Mouse (Mus musculus) cerebellum, postnatal 4 days (tissue): ENCODE measurements around the gene Mettl17.
"Not testable (repeated sequence)": the region's sequence is repeated elsewhere in the genome, so short reads cannot be mapped to it uniquely, and the experiment has no call there.

ENCODE experiments used
- DNase-seq, 2 experiments: peaks; one replicate each; pipeline ENCODE4 v3.0.0; 2022; ENCODE audit warnings: low spot score in 2 of 2, mixed read lengths in 1 of 2

Gene Mettl17

DNA sequence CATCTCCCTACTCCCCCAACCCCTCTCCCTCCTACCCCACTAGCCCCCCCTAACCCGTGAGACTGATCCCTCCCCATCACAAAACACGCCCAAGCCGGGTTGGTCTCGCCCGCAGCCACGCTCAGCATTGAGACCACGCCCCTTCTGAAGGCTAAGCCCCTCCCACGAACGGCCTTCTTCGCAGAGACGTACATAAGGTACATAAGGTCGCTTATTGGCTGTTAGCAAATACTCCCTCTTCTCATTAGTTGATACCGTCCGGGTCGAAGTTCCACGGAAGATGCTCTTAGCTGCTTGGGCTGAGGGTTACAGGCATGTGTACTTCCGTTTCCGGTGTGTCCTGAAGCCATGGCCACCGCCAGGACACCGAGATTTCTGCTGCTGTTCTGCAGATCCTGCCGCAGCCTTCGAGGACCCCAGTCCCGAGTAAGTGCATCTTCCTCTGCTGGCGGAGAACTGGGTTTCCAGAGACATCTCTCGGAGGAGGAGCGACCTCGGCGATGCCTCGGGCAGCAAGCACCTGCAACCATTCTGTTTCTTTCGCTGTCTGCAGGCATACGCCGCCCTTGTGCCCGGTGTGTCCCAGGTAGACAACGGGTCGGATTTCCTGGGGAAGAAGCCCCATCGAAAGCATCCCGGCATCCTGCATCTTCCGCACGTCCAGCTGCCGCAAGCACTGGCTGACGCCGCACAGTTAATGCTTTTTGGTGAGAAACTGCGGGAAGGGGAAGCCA lies at the start of gene Mettl17:
Gene Mettl17 (plus strand): TSS at position 245 of the 734 bp plus-strand sequence.
- DNase-seq = peak; percentile 75 to 92

DNA sequence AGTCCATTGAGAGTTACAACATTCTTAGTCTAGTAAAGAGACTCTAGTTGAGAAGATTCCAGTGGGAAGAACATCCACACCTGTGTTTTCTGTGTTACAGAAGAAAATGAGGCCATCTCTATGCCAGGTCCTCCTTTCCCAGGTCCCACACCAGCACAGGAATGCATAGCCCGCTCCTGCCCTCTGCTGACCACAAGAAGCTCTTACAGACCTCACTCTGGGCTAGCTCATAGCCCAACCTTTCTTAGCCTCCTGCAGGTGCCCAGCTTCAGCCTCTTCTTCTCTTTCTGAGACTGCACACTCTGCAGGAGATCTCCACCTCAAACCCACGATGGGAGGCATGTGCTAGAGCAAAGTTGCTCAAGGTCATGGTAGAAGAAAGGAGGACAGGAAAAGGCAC lies 46.2 kb upstream of the Mettl17 start:
- DNase-seq = not testable (repeated sequence)

DNA sequence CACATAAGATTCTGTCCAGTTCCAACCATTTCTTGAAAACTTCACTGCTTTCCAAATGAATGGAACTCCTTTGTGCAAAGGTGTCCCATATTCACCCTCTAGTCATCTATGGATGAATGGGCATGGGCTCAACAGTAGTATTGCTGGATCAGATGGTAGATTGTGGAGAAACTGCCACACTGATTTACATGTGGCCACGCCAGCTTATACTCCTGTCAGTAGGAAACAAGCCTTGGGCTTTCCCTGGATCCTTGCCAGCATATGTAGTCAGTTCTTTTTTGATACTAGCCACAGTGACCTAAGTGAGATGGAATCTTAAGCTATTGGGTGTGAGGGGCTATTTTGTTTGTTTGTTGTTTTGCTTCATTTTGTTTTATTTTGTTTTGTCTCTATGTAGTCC lies 42.4 kb upstream of the Mettl17 start:
- no peak for DNase-seq

DNA sequence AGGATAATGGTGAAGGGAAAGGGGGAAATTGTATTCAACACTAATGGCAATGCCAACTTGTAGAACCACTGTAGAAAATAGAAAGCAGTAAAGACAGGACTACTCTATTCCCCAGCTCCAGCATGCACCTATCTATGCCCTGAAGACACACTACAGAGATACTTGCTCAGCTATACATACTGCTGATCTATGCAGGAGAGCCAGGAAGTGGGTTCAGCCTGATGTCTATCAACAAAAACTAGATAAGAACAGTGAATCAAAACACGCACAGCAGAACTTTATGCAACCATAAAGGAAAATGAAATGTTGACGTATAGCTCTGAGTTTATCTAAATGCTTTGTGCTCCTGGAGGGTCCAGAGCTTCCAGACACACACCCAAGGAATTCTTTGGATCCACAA lies 41.9 kb upstream of the Mettl17 start:
- no peak for DNase-seq

DNA sequence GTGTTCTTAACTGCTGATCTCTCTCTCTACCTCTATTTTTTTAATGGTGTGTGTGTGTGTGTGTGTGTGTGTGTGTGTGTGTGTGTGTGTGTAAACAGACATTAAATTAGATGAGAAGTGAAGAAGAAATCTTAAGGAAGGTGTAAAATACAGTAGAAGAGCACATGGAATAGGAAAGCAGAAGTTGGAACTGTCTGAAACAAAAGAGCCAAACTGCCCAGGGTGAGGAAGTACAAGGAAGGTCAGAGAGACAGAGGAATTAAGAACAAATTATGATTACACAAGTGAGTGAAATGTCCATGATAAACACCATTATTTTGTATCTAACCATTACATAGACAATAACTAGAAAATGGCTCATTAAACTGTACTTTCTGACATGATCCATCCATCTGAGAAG lies 40.8 kb upstream of the Mettl17 start:
- no peak for DNase-seq

DNA sequence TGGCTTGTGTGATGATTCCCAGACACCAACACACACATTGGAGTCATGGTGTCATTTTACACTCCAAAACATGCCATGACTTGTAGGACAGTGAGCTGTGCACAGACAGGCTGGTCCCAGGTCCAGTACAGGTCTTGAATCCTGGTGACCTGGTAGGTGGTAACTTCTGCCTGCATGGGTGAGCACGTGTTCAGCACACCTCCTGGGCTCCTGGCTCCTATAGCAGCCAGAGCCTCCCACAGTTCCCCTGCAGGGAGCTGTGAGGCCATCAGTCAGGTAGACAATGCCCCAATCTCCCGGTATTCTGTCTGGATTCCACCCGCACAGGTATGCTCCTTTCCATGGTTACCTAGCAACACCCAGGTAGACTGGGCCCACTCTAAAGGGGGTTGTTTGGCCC lies 38.1 kb upstream of the Mettl17 start:
- DNase-seq = no peak

DNA sequence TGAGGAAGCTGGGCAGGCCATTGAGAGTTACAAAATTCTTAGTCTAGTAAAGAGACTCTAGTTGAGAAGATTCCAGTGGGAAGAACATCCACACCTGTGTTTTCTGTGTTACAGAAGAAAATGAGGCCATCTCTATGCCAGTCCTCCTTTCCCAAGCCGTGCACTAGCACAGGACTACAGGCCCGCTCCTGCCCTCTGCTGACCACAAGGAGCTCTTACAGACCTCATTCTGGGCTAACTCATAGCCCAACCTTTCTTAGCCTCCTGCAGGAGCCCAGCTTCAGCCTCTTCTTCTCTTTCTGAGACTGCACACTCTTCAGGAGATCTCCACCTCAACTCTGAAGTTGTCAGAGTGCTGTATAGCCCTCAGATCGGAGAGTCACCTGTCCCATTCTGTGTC lies 33.6 kb upstream of the Mettl17 start:
- not testable (repeated sequence) for DNase-seq

DNA sequence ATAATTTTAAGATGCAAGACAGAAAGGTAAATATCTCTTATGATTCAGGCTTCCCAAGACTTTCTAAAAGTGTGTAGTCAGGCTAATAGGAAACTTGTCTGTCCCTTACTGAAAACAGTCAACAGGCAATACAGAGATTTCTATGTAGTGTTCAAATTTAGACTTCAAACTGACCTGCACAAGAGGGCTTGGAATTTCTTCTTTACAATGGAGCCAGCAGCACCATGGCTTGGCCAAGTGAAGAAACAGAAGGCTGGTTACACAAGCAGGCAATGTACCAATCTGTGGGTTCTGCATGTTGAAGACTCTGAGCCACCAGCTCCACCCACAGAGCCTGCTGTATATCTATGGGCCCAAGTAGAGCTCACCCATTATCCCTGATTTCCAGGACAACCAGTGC lies 31.2 kb upstream of the Mettl17 start, which contains the start of gene Ear6:
Gene Ear6 (plus strand): TSS at position 301 of the 400 bp plus-strand sequence.
- no peak for DNase-seq

DNA sequence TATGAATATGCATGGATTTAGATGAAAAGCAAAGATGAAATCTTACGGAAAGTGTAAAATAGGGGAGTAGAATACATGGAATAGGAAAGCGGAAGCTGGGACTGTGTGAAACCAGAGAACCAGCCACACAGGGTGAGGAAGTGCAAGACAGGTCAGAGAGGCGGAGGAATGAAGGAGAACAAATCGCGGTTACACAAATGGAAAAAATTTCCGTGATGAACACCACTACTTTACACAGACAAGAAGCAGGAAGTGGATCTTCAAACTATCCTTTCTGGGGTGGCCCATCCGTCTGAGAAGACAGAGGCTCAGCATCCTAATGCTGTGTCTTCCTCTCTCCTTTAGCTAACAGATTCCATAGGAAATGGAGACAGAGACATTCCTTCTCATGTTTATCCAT lies 29.4 kb upstream of the Mettl17 start:
- DNase-seq = not testable (repeated sequence)

DNA sequence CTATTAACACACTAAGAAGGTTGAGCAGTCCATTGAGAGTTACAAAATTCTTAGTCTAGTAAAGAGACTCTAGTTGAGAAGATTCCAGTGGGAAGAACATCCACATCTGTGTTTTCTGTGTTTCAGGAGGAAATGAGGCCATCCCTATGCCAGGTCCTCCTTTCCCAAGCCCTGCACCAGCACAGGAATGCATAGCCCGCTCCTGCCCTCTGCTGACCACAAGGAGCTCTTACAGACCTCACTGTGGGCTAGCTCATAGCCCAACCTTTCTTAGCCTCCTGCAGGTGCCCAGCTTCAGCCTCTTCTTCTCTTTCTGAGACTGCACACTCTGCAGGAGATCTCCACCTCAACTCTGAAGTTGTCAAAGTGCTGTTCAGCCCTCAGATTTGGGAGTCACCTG lies 21.0 kb upstream of the Mettl17 start:
- peak in 1 of 2 experiments; percentile 6 for DNase-seq

DNA sequence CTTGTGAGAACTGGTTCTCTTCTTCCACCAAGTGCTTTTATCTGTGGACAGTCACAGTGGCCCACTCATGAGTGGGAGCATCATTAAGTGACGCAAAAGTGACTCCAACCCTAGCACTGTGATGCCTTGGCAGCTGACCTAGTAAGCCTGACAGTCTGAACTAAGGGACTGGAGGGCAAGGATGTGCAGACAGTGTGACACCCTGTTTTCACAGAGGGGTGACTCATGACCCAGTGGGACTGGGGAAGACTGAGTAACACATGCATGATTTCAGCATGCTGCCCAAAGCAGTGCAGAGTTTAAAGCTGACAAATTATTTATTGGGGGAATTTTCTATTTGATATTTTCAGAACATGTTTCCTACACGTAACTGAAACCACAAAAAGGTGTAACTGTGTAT lies 13.9 kb upstream of the Mettl17 start:
- DNase-seq = no peak

DNA sequence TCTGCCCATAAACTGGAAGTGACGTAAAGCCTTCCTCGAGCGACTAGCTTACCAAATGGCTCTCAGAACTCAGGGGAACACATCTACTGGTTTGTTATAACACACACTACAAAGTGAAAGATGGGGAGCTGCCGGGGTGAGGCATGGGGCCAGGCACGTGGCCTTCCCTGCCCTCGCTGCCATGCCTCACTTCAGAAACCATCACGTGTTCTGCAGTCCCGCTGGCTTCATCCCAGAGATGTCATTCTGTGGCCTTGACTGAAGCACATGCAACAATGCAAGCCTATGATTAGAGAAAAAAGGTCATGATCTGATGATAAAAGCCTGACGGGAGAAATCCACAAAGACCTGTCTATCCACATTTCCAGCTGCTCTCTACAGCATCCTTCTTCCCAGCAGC lies 12.9 kb upstream of the Mettl17 start:
- no peak for DNase-seq

DNA sequence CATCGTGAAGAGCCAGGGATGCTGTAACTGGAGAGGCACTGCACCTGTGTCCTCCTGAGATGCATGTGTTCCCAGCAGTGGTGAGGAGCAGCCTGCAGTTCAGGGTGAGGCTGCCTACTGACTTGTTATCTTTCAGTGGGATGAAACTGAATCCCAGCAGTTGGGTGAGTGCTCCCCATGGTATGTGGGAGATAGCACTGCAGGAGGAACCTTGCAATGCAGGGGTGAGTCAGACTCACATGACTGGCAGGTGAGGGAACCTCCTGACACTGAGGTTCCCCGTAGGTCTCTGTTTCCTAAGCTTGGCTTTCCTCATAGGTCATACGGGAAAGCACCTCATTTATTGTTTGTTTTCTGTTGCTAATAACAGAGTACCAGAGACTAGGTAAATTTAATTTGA lies 7.1 kb upstream of the Mettl17 start:
- DNase-seq = no peak

DNA sequence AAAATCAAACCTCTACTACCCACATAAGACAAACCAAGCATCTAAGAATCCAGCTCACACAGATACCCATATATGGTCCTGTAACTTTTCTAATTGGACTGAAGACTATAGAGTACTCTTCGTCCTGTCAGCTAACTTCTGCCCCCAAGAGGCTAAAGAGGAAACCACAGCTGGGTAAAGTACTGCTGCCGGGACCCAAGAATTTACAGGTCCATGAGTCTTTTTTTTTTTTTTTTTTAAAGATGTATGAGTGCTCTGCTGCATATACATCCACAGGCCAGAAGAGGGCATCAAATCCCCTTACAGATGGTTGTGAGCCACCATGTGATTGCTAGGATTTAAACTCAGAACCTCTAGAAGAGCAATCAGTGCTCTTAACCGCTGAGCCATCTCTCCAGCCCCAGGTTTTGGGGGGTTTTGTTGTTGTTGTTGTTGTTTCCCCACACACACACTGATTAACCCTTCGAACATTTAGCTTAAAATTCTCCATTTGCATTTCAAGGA lies 1.1 kb upstream of the Mettl17 start:
- DNase-seq = peak; percentile 40 to 76

DNA sequence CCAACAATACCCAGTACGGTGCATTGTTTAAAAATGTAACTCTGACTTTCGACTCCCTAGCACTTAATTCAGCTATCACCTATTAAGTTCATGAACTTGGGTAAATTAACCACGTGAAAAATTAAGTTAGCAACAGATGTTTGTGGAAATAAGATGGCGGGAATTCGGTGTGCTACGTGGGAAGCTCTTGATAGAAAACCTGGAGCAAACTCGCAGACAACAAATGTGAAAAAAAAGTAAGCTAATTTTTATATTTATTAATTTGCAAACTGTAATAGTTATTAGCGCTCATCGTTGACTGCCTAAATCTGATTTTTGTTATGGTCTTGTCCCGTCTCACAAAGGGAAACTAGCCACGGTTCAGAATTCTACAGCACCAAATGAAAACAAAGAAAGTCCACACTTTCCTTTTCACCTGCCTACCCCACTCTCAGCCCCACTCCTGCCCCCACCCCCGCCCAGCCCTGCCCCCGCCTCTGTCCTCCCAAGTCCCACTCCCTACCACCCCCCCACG lies 554 bp upstream of the Mettl17 start:
- DNase-seq = no peak

DNA sequence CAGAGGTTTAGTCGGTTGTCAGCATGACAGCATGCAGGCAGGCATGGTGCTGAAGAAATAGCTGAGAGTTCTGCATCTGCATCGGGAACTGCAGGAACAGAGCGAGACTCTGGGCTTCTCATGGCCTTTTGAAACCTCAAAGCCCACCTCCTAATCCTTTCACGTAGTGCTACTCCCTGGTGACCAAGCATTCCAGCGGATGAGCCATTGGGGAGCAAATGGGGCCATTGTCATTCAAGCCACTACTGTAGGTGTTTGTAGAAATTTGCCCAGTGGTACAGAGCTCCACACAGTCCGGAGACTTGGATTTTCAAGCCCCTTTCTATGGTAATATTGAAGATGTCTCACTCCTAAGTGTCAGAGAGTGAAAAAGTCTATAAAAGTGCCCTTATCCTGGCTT lies 1.4 kb downstream of the Mettl17 start:
- no peak for DNase-seq

DNA sequence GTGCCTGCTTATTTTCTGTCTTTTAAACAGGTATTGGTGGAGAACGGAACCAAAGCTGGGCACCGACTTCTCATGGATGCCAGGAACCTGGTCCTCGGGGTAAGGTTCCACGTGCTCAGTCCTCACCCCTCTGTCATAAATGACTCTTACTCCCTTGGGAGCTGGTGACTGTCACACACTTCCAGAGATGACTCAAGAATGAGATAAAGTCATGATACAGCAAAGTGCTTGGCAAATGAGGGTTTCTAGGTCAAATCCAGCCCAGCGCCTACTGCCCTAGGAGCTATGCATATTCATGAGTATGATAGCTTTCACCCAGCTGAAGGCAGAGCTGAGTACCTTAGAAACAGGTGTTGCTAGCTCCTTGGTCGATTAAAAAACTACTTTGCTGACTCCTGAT lies 5.2 kb downstream of the Mettl17 start:
- no peak for DNase-seq

DNA sequence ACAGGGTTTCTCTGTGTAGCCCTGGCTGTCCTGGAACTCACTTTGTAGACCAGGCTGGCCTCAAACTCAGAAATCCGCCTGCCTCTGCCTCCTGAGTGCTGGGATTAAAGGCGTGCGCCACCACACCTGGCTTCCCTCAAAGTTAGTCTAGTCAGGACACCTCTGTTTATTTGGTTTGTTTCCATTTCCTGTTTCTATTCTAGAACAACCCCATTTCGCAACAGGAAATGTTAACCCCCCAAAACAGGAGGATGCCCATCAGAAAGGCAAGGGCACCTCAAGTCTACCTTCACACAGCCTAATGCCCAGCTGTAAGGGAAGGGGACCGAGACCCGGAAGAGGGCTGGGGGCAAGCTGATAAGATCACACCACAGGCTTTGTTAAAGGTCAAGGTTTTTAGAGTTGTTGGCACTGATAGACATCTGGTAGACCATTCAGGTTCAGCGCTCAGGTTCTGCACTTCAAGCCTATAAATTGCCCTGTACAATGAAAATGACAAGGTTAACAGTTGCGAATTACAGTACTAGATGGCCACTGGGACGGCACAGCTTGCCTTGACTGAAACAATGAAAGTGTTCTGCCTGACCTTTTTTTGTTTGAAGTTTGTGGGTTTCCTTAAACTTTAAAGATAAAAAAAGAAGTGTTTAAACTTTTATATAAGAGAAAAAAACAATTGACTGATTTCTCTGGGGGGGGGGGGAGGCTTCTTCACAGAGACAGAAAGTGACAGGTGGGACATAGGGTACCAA lies 7.7 kb downstream of the Mettl17 start, which contains the start of gene Slc39a2:
Gene Slc39a2 (plus strand): TSS at position 699 of the 749 bp plus-strand sequence.
- DNase-seq = no peak

DNA sequence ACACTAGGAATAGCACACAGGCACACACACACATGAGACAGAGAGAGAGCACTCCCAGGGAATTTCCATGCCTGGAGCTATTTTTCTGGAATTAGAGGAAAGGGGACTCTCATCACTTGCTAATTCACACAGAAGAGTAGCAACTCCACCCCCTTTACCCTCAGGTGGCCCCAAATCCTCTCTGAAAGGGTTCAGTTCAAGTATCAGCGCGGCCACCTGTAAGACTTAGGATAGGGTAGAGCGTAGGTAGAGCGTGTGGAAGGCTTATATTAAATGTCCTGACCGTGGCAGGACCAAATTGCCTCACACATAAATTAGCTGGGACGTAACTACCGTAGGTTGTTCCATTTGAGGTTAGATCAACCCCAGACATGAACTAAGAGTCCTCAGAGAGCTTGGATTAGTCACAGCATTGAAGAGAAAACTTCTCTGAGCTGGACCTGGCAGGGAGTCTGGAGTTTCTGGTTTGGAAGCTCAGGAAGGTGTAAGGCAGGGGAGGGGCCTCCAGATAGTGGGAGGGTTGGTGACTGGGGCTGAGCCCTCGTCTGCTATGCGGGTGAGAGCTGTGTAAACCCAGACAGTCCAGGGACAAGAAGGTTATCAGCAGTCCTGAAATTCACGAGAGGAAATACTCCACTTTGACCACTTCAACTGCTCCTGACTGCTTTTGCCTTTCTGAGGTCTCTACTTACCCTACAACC lies 8.6 kb downstream of the Mettl17 start:
- DNase-seq = no peak

DNA sequence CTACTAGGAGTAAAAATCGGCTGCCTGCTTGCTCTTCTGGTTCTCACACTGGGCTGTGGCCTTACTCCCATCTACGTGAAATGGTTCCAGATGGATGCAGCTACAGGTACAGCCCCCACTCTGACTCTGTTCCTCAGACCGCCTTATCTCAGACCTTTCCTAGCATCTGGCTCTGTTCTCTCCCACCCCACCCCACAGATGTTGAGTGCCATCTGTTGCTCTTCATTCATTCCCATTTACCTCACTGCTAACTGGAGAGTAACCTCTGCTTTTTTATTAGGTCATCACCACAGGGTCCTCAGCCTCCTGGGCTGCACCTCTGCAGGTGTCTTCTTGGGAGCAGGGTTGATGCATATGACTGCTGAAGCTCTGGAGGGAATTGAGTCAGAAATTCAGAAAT lies 9.2 kb downstream of the Mettl17 start:
- no peak for DNase-seq

DNA sequence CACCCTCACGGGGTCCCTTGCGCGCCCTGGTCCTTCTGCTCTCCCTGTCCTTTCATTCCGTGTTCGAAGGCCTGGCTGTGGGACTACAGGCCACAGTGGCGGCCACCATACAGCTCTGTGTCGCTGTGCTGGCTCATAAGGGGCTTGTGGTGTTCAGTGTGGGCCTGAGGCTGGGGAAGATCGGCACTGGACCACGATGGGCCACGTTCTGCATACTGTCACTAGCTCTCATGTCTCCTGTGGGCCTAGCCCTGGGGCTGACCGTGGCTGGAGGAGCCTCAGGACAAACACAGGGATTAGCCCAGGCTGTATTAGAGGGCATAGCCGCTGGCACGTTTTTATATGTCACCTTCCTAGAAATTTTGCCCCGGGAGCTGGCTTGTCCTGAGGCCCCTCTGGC lies 10.4 kb downstream of the Mettl17 start:
- no peak for DNase-seq

DNA sequence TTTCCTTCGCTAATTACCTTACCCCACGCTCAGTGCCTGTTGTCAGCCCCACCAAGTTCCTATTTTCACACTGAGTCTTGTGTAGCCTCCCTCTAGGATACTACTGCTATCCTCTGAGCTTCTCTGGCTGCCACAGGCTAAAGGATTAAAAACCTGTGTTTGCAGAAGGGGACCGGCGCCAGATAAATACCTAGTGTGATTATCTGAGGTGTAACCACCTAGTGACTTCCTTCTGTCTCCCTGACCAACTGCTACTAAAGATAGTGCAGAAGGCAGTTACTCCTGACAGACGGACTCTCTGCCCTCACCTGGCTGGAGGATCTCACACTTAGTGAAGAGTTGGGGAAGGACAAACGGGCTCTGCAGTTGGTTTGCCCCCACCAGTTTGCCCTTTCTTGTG lies 11.4 kb downstream of the Mettl17 start:
- DNase-seq = no peak
